Mouse (Mus musculus) erythroblast, embryonic 14.5 days (primary cell): ENCODE data around the gene Ube4a. TPM values are rescaled to one million over a fixed set of nuclear protein-coding genes. Genes with fewer than 3 reads are reported as not detected.

Experiments used
- H3K27me3 ChIP-seq: 2 replicates; pipeline ENCODE4 v1.6.1; 2012; ENCODE audit warnings: inconsistent platforms; ENCODE audit not compliant: control insufficient read depth
- H3K36me3 ChIP-seq: 2 replicates; pipeline ENCODE4 v1.6.1; 2012; ENCODE audit warnings: mild to moderate bottlenecking, inconsistent platforms; ENCODE audit not compliant: control insufficient read depth
- H3K4me1 ChIP-seq: 2 replicates; pipeline ENCODE4 v1.6.1; 2012; ENCODE audit warnings: inconsistent platforms; ENCODE audit not compliant: control insufficient read depth
- H3K4me3 ChIP-seq: replicated peaks from 2 replicates; pipeline ENCODE3; 2012; ENCODE audit warnings: moderate library complexity, mild to moderate bottlenecking, inconsistent platforms
- H3K9me3 ChIP-seq: 2 replicates; pipeline ENCODE4 v1.6.1; 2012; ENCODE audit warnings: low read length, inconsistent platforms, mixed read lengths; ENCODE audit not compliant: control insufficient read depth
- GATA1 ChIP-seq: IDR thresholded peaks from 2 replicates; pipeline ENCODE4 v1.6.1; 2012; ENCODE audit warnings: low read length, inconsistent platforms, mixed read lengths
- TAL1 ChIP-seq: IDR thresholded peaks from 3 replicates; pipeline ENCODE4 v1.6.1; 2012; ENCODE audit warnings: low read length, inconsistent platforms, mixed read lengths
- polyA plus RNA-seq: library from polyadenylated mRNA; stranded (reverse); fragments of >175 nt; gene quantifications from 2 replicates; pipeline ENCODE4 v1.2.3, GENCODE M21; 2012

The Ube4a gene
- polyA plus RNA-seq, 1 experiment, result 0.31 TPM

GRCm38 (mm10) chr9:44999171-44999570, 33.8 kb upstream of the Ube4a start:
- Histone ChIP-seq H3K4me1 (no peaks in the 10 kb centered on the region), H3K36me3 (no peaks in the 10 kb centered on the region), H3K27me3 (peaks cover 8% of the 10 kb centered on the region), H3K4me3 (no peak overlapping the region), H3K9me3 (no peaks in the 10 kb centered on the region)
- TF ChIP-seq GATA1 (no peak), TAL1 (no peak)

- H3K4me1 ChIP-seq, result no peaks in the 10 kb centered on the region
- H3K4me3 ChIP-seq, result no peak overlapping the region
- no peaks in the 10 kb centered on the region for H3K9me3 ChIP-seq
- peaks cover 8% of the 10 kb centered on the region for H3K27me3 ChIP-seq
- no peaks in the 10 kb centered on the region for H3K36me3 ChIP-seq
- TF ChIP-seq TAL1, result no peak
- TF ChIP-seq GATA1, result no peak
These were observed 32.7 kb upstream of the Ube4a start for GRCm38 (mm10) chr9:44998138-44998537.

- Histone ChIP-seq H3K4me1 (no peaks in the 10 kb centered on the region), H3K4me3 (no peak overlapping the region), H3K36me3 (no peaks in the 10 kb centered on the region), H3K27me3 (peaks cover 8% of the 10 kb centered on the region), H3K9me3 (no peaks in the 10 kb centered on the region)
- TF ChIP-seq GATA1, result no peak
- TF ChIP-seq TAL1, result no peak
These were observed 31.2 kb upstream of the Ube4a start for GRCm38 (mm10) chr9:44996590-44996989.

- Histone ChIP-seq H3K4me3 (no peak overlapping the region), H3K4me1 (no peaks in the 10 kb centered on the region), H3K27me3 (peaks cover 8% of the 10 kb centered on the region), H3K9me3 (no peaks in the 10 kb centered on the region), H3K36me3 (no peaks in the 10 kb centered on the region)
- no peak for TF ChIP-seq TAL1
- no peak for TF ChIP-seq GATA1
These were observed 29.6 kb upstream of the Ube4a start for GRCm38 (mm10) chr9:44994962-44995361.

GRCm38 (mm10) chr9:44993268-44993667, 27.9 kb upstream of the Ube4a start:
- Histone ChIP-seq H3K4me3 (no peak overlapping the region), H3K4me1 (no peaks in the 10 kb centered on the region), H3K9me3 (no peaks in the 10 kb centered on the region), H3K27me3 (peaks cover 3% of the 10 kb centered on the region), H3K36me3 (no peaks in the 10 kb centered on the region)
- TF ChIP-seq TAL1 (no peak), GATA1 (no peak)

GRCm38 (mm10) chr9:44992271-44992670, 26.9 kb upstream of the Ube4a start:
- no peak overlapping the region for H3K4me3 ChIP-seq
- no peaks in the 10 kb centered on the region for H3K27me3 ChIP-seq
- TF ChIP-seq GATA1 (no peak), TAL1 (no peak)
- no peaks in the 10 kb centered on the region for H3K9me3 ChIP-seq
- H3K4me1 ChIP-seq, result no peaks in the 10 kb centered on the region
- no peaks in the 10 kb centered on the region for H3K36me3 ChIP-seq

GRCm38 (mm10) chr9:44991821-44992220, 26.4 kb upstream of the Ube4a start:
- TF ChIP-seq TAL1, result no peak
- no peak for TF ChIP-seq GATA1
- H3K4me3 ChIP-seq, result no peak overlapping the region

GRCm38 (mm10) chr9:44986976-44987375, 21.6 kb upstream of the Ube4a start:
- TF ChIP-seq GATA1, result no peak
- no peak for TF ChIP-seq TAL1
- no peaks in the 10 kb centered on the region for H3K9me3 ChIP-seq
- peaks cover 5% of the 10 kb centered on the region for H3K4me1 ChIP-seq
- H3K36me3 ChIP-seq, result no peaks in the 10 kb centered on the region
- no peak overlapping the region for H3K4me3 ChIP-seq
- no peaks in the 10 kb centered on the region for H3K27me3 ChIP-seq

More at GRCm38 (mm10) chr9:44991821-44992220, 26.4 kb upstream of the Ube4a start:
- H3K9me3 ChIP-seq, result no peaks in the 10 kb centered on the region
- H3K27me3 ChIP-seq, result no peaks in the 10 kb centered on the region
- H3K36me3 ChIP-seq, result no peaks in the 10 kb centered on the region
- H3K4me1 ChIP-seq, result no peaks in the 10 kb centered on the region

- TF ChIP-seq GATA1 (no peak), TAL1 (no peak)
- no peaks in the 10 kb centered on the region for H3K27me3 ChIP-seq
- no peaks in the 10 kb centered on the region for H3K36me3 ChIP-seq
- peaks cover 5% of the 10 kb centered on the region for H3K4me1 ChIP-seq
- H3K4me3 ChIP-seq, result peak overlapping the region; percentile 30
- H3K9me3 ChIP-seq, result no peaks in the 10 kb centered on the region
These were observed 20.9 kb upstream of the Ube4a start for GRCm38 (mm10) chr9:44986242-44986781.

- H3K4me1 ChIP-seq, result peaks cover 5% of the 10 kb centered on the region
These were observed 20.3 kb upstream of the Ube4a start for GRCm38 (mm10) chr9:44985721-44986161.

More at GRCm38 (mm10) chr9:44985721-44986161, 20.3 kb upstream of the Ube4a start:
- no peaks in the 10 kb centered on the region for H3K9me3 ChIP-seq
- H3K36me3 ChIP-seq, result no peaks in the 10 kb centered on the region
- H3K27me3 ChIP-seq, result no peaks in the 10 kb centered on the region
- TF ChIP-seq GATA1 (no peak), TAL1 (no peak)
- H3K4me3 ChIP-seq, result no peak overlapping the region
